Mouse (Mus musculus) central nervous system, embryonic 11.5 days (tissue): Measurements from ENCODE around the gene Olfr1230. TPM values are rescaled to one million over a fixed set of nuclear protein-coding genes. Genes with fewer than 3 reads are reported as not detected.

Experiments used
- polyA plus RNA-seq: library from polyadenylated mRNA; depleted of rRNA; stranded (reverse); fragments of >200 nt; gene quantifications from 2 replicates; pipeline ENCODE4 v1.2.3, GENCODE M21; 2012; rRNA removed

The Olfr1230 gene
- not detected in 2 replicates for polyA plus RNA-seq

DNA sequence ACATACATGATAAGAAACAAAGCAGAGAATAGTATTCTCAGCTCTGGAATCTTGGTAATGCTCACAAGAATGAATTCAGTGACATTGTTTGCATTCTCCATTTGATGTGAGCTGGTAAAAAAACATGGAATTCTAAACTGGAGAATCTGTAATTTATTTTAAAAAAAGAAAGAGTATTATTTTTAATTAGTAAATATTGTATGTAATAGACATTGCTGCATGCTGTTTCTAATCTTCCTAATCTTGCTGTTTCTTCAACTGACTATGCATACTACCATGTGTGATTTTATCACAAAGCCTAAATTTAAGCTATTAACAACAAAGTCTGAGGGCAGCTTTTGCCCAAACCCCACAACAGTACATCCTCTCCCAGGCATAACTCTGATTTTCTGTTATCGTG is at the start of gene Olfr1230:
TSS of gene Olfr1230 (minus strand) at position 101 of the 400 bp plus-strand sequence.

DNA sequence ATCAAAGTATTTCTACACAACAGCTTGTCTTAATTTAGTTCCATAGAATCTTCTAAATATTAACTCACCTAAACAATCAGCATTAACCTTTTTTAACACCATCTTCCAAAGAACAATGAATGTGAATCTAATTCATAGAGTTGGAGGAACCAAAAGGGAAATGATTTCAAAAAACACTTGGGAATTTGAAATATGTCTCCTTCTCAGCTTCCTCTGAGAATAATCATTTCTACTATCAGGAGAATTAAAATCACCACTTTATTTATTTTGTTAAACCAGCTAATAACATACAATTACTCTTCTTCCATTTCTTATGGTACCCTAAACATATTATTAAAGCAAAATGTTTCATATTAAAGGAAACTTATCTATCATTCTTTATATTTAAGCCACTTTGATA is 45.2 kb upstream of the Olfr1230 start, which contains the start of gene Olfr1233:
TSS of gene Olfr1233 (minus strand) at position 101 of the 400 bp plus-strand sequence.

DNA sequence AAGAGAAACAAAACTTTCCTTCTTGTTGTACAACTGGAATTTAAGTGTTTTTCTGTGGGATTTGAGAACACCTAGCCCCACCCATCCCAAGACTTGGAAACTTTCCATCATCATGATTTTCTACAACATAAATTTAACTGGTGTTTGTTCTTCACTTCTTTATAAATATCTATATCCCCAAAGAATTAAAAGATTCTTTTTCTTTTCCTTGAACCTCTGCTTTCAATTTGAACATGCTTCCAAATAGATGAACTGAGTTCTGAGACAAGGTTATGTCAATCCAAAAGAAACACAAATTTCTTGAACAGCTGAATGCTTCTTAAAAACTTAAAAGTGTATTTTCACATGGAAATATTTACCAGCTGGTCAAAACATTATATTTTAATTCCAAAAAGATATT is 32.5 kb upstream of the Olfr1230 start, which contains the start of gene Olfr1232:
TSS of gene Olfr1232 (minus strand) at position 101 of the 400 bp plus-strand sequence.

DNA sequence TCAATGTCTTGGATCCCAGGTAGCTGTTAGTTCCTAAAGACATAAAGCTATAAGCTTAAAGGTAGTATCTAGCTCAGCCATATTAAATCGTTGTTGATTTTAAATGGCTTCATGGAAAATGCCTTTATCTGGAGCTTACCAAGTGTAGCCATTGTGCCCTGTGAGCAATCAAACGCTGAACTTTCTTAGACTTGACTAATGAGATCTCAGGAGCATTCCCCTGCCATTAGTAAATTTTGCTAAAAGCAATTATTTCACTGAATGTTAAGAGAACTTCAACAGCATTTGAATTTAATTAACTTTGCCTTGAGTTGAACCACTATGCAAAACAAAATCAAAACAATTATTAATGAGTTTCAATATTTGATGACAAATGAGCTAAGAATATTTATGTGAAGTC is 9.9 kb upstream of the Olfr1230 start, which contains the start of gene Olfr1231:
TSS of gene Olfr1231 (minus strand) at position 101 of the 400 bp plus-strand sequence.

DNA sequence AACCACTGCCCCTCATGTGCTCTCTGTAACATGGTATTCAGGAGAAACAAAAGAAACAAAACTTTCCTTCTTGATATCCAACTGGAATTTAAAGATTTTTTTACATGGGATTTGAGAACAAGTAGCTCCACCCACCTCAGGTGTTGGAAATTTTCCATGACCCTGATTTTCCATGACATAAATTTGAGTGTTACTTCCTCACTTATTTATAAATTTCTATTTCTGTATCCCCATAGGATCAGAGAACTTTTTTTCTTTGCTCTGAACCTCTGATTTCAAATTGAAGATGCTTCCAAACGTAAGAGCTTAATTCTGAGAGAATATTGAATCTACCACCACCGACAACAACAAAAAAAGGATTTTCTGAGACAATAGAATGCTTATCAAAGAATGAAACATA is 9.2 kb downstream of the Olfr1230 start, which contains the start of gene Olfr1229:
TSS of gene Olfr1229 (minus strand) at position 101 of the 400 bp plus-strand sequence.

DNA sequence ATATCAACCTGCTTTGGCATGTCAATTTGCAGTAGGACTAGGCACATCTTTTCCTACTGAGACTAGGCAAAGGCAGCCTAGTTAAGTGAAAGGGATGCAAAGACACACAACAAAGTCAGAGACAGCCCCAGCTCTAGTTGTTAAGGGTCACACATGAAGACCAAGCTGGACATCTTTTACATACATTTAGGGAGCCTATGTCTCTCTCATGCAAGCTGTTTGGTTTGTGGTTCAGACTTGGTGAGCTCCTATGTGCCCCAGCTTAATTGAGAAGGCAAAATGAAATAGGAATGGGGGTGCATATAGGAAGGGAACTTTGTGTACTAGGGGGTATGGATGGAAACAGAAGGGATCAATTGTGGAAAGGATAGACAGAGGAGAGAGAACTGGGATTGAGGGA is 43.1 kb downstream of the Olfr1230 start, which contains the start of gene Olfr1228:
TSS of gene Olfr1228 (minus strand) at position 101 of the 400 bp plus-strand sequence.

Other genes with a start within 250 kb of the Olfr1230 start
- not detected in 2 replicates for gene Olfr1218, start 236.1 kb downstream of the Olfr1230 start, polyA plus RNA-seq
- gene Olfr1219, start 213.8 kb downstream of the Olfr1230 start, polyA plus RNA-seq, result not detected in 2 replicates
- gene Olfr1220, start 190.4 kb downstream of the Olfr1230 start, polyA plus RNA-seq, result not detected in 2 replicates
- gene Olfr1221, start 180.0 kb downstream of the Olfr1230 start, polyA plus RNA-seq, result not detected in 2 replicates
- not detected in 2 replicates for gene Olfr1222, start 164.2 kb downstream of the Olfr1230 start, polyA plus RNA-seq
- gene Olfr1223, start 145.7 kb downstream of the Olfr1230 start, polyA plus RNA-seq, result not detected in 2 replicates
- not detected in 2 replicates for gene Olfr1224-ps1, start 133.2 kb downstream of the Olfr1230 start, polyA plus RNA-seq
- not detected in 2 replicates for gene Olfr1225, start 122.6 kb downstream of the Olfr1230 start, polyA plus RNA-seq
- gene Olfr1226, start 97.2 kb downstream of the Olfr1230 start, polyA plus RNA-seq, result not detected in 2 replicates
- gene Olfr1228, start 43.2 kb downstream of the Olfr1230 start, polyA plus RNA-seq, result not detected in 2 replicates
- not detected in 2 replicates for gene Olfr1229, start 9.3 kb downstream of the Olfr1230 start, polyA plus RNA-seq
- gene Olfr1231, start 9.8 kb upstream of the Olfr1230 start, polyA plus RNA-seq, result not detected in 2 replicates
- not detected in 2 replicates for gene Olfr1232, start 32.4 kb upstream of the Olfr1230 start, polyA plus RNA-seq
- gene Olfr1233, start 45.1 kb upstream of the Olfr1230 start, polyA plus RNA-seq, result not detected in 2 replicates
- gene Olfr1234, start 67.6 kb upstream of the Olfr1230 start, polyA plus RNA-seq, result not detected in 2 replicates
- gene Olfr1238, start 112.4 kb upstream of the Olfr1230 start, polyA plus RNA-seq, result not detected in 2 replicates
- not detected in 2 replicates for gene Olfr1239, start 123.1 kb upstream of the Olfr1230 start, polyA plus RNA-seq
- not detected in 2 replicates for gene Olfr1240, start 145.7 kb upstream of the Olfr1230 start, polyA plus RNA-seq
- gene Olfr1241, start 189.9 kb upstream of the Olfr1230 start, polyA plus RNA-seq, result not detected in 2 replicates
- not detected in 2 replicates for gene Olfr1242, start 201.1 kb upstream of the Olfr1230 start, polyA plus RNA-seq
- not detected in 2 replicates for gene Olfr1243, start 234.2 kb upstream of the Olfr1230 start, polyA plus RNA-seq